Mouse (Mus musculus) layer of hippocampus, adult 8-10 months (tissue): ENCODE data around the gene Hecw2. TPM values are rescaled to one million over a fixed set of nuclear protein-coding genes. Genes with fewer than 3 reads are reported as not detected.

Experiments
- DNase-seq, 2 experiments: peaks; one replicate each; pipeline ENCODE4 v3.0.0; 2022; ENCODE audit warnings: low spot score in 2 of 2
- total RNA-seq, 4 experiments: library from RNA; stranded (reverse); gene quantifications; 2 replicates each; pipeline ENCODE4 v1.2.4; 2022

Gene Hecw2
- 10 to 100 TPM; 25.0 to 35.1 (median 26.9) TPM for total RNA-seq

DNA sequence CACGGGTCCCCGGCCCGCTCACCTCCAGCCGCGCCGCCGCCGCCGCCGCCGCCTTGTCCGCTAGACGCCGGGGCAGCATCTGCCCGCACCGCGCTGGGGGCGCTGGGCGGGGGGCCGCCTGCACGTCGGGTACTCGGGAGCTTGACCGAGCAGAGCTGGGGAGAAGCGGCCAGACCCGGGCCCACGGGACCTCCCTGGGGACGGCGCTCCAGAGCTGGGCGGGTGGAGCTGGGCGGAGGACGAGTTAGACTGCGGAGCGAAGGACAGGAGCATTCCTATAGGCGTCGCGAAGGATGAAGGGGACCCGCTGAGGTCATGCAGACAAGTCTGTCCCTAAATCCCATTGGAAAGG is at the start of gene Hecw2:
Gene Hecw2, minus strand, starts transcription at position 215 of the 352 bp plus-strand sequence.
- peak; percentile 35 to 44 for DNase-seq

DNA sequence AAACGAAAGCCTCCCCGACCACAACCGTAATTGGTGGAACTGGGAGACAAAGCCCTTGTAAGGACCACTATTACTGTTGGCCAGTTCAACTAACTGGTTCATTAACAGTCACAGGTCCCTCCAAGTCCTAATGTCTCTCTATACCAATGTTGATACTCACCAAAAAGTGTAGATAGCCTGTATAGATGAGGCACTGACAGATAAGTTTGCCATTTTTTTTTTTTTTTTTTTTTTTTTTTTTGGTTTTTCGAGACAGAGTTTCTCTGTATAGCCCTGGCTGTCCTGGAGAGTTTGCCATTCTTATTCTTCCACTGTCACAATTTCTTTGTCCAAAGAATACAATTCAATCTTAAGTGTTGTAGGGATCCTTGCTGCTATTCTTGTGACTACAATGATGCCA is 47.8 kb upstream of the Hecw2 start:
- DNase-seq: no peak

DNA sequence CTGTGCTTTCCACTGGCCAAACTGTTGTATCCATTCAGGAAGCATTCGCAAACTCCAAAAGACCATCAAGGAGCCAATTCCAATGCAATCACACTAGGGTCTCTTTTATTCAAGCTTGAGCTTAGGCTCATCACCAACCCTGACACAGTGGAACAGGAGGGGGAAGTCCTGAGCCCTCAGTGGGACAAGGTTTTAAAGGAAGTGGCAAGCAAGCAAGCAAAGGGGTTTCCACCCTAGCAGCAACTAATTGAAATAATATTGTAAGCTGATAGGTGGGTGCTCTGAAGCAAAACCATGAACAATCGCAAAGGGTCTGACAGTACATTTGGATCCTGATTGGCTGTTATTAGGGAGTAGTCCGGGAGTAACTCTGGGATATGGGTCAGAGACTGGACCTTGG is 25.3 kb upstream of the Hecw2 start:
- DNase-seq: no peak

DNA sequence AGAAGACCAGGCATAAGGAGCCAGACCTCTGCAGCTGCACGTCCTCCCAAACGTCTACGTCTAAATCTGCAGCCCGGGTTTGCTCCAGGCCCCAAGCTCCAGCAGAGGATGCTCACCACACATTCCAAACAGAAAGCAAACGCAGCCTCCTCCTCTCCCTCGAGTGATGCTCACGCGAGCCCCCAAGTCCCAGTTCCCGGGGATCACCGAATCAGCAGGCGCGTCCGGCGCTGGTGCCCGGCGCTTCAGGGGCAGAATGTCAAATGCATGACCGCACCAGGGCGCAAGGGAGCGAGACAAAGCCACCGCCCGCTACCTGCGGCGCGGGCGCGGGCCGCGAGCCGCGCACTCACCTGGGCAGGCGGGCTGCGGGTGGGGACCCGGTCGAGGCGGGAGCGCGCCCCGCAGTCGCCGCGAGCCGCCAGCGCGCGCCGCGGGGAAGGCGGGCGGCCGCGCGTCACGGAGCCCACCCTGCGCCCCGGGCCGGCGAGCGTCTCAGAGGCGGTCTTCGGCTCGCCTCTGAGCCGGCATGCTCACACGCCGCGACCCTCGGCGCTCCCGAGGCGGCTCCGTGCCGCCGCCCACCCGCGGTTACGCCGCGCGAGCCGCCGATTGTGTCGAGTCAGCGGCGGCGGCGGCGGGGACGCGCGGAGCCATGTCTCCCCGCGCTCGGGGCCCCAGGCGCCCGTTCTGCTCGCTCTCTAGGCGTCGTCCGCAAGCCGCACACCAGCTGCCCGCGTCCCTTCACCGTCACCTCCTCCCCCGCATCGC is 600 bp downstream of the Hecw2 start:
- DNase-seq: peak; percentile 58 to 72

DNA sequence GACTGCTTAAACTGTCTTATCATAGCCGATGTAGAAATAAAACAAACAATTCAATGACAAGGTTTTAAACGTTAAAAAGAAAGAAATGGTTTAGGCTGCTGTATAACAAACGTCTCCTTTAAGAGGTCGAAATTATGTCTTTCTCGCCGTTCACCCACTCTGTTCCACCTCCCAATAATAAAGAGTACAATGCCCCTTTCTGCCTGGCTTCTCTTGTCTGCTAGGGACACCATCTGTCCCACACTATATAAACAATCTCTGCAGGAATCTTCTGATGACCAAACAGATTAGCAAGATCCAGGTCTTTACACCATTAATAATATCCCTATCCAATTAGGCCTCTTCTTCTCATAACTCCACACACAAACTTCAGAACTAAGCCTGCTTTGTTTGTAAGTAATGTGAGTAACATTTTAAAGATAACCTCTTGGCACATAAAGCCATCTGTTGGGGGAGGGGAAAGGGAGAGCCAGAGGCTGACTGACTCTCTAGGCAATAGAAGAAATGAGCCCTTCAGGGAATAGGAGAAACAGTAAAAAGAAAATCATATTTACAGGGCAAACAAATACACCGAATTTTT is 1.7 kb downstream of the Hecw2 start:
- no peak for DNase-seq

DNA sequence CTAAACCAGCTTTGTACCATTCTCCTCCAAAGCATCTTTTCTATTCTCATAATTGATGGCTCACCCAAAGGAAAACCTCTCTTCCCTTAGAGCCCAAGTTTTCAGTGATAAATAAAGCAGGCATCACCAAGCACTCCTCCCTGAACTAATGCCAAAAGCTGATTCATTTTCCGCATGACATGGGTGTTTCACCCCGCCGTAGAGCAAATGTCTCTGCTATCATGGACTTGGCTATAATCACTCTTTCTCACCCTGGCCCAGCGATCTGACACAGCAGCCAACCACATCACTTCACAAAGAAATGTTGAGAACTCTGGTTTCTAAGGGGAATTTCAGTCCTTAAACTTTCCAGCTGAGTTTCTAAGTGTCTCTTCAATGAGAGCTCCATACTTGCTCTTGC is 7.4 kb downstream of the Hecw2 start:
- DNase-seq: no peak

DNA sequence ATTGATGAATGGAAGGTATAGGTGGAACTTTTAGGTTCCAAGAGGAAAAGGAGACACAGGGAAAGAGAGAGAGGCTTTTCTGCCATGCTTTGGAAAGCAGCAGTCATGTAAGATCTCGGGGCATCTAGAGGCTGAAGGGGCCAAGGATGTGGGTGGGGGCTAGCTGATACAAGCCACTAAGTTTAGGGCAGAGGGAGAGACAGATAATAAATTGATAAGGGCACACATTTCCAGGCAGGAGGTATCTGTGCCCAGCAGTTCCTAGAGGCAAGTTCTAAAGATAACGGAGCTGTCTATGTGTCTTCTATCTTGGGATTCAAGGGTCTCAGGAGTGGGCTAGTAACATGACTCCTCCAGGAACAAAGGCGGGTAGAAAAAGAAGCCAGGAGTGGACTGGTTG is 8.6 kb downstream of the Hecw2 start:
- no peak for DNase-seq

DNA sequence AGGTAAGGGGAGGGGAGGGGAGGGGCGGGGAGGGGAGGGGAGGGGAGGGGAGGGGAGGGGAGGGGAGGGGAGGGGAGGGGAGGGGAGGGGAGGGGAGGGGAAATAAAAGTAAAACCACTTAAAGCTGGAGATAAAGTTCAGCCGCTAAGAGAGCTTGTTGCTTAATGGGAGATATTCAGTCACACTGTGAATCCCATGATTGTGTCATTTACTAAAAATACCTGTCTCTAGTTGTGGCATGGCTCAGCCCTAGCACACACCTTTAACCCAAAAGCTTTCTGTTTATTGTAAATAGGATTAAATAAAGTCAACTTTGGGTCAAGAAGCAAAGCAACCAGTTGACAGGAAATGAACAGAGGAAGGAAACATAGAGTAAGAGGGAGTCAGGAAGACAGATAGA is 14.3 kb downstream of the Hecw2 start:
- DNase-seq: no peak

DNA sequence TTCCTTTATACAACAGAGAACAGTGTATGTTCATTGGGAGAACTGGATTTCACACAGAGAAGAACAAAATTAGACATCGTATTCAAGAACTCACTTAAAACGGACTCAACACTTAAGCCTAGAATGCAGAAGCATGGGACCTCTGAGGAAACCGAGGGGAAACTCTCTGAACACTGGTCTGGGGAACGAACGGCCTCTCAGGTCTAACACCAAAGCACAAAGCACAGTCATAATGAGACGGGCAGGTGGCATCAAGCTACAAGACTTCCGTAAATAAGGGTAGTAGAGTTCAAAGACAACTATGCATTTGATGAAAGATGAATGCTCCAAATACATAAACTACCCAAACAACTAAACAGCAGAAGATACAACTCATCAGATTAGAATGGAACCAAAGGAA is 15.8 kb downstream of the Hecw2 start:
- DNase-seq: no peak

DNA sequence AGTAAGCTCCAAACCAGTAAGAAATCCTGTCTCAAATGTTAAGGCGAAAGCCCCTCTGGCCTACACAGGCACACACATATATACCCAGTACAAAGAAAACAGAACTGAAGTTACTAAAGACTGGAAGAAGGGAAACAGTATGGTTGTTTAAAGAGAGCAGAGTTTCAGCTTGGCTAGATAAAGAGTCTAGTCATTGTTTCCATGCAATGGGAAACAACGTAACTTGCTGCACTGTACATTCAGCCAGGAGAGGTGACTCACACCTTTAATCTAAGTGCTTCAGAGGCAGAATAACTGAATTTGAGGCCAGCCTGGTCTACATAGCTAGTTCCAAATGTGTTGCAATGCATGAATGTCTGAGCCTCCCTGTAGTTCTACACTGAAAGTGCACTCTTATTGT is 18.4 kb downstream of the Hecw2 start:
- no peak for DNase-seq

DNA sequence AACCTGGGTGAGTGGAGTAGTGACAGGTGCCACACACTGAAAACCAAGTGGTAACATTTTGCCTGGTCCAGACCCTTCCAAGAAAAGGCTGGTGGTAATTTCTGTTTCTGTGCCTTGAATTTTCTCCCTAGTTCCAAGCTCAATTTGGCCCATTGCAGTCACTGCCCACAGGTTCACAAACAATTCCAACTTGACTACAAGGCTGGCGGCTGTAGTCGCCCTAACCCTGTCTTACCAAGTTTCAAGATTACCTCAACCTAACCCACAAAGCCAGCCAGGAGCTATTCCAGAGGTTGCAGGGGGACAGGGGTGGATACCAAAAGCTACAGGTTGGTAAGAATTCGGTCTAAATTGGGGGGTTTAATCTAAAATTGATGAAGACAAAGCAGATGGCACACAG is 27.0 kb downstream of the Hecw2 start:
- no peak for DNase-seq

DNA sequence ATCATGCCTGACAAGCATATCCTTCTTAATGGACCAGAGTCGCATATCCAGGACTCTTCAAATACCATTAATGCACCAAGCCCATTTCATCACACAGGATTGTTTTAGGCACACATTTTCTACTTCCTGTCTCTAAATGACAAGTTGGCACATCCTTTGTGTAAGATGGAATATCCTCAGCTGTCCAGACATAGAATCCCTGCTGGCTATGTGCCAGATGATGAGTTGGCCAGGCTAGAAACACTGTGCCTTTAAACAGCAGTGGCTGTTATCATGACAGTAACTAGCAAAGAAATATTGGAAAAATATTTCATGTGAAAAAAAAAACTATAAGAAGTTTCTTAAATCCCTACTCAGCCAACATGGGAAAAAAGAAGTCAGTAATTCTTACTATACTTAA is 35.4 kb downstream of the Hecw2 start:
- DNase-seq: no peak

DNA sequence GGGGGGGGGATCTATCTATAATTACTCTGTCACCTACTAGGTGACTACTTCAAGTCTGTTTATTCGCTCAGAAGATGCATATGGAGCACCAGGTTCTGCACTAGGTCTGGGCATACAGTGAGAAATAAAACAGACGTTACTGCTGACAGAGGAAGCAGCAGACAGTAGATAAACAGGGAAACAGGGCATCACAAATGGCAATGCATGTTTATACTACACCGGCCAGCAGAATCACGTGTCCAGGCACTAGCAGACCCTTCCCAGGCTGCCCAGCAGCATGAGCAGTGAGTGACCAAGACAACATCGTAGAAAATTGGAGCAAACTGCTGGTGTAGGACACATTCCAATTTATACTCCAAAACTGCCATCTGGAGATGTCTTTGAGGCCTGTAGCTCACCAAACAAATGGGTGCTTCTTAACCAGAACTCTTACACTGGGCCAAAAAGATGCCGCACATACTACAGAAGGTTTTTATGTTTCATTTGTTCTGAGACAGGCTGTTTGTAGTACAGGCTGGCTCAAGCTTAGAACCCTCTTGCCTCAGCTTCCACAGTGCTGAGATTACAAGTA is 41.7 kb downstream of the Hecw2 start:
- DNase-seq: peak in 1 of 2 experiments; percentile 11

DNA sequence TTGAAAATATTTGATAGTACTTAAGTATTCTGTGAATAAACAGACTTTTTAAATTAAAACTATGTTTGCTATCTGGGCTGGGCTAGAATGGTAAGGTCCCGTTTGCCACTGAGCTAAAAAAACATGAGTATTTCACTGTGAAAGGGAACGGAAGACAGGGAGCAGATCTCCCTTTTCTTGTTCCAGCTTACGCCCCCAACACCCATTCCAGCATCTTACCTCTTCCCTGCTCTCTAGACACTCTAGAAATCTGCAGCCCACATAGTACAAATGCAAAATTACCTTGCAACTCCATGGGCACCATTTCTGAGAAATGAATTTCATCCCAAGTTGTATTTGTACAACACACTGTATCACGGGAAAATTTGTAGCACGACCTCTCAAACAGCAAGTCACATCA is 49.9 kb downstream of the Hecw2 start:
- no peak for DNase-seq

DNA sequence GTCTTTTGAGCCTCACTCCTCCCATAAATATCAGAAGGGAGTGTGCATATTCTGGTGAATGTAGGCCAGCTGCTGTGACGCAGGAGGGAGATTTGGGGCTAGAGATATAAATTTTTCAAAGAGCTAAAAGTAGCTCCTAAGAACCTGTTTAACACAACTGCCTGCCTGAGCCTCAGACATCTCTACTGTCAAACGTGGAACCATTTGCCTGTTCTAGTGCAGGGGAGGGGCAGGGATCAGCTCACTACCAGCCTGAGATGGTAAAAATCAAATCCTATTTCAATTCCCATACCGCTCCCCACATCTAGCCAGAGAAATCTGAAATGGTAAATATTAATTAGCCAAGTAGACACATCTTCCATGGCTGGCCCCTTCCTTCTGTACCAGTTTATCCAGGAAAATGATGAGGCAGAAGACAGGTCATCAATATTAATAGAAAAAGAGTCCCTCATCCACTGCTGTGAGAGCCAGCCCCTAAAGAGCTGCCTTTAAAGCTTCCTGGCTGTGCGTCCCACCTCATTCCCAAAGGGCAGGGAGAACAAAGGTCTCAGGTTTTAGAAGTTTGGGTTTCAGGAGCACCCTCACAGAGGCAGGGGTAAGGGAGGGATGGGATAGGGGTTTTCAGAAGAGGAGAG is 61.0 kb downstream of the Hecw2 start:
- no peak for DNase-seq

DNA sequence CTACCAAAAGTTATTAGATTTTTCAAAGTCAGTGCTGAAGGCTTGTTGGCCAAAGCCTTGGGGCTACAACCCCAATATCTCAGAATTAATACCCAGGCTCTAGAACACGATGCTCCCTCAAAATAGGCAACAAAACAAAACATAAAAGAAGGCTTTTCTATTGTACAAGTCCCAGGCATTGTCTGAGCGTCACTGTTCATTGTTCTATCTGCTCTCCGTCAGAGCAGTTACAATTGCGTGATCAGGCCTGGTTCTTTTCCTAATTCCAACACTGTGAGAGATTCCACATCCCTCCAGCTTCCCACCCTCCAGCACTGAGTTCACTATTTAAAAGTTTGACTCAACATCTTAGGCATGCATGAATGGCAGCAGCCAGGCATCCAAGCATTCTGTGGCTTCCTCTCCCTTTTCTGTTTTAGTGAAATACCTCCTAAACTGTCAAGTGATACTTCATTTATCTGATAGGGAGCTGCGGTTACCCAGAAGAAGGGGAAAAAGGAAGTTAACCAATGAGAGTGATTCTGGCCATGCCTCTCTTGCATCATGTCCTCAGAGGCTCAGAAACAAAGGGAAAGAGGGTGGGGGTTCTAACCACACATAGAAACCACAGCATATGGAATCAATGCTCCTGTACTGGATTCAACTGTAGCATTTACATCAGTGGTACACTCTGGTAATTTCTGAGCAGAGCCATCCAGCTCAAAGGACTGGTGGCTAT is 66.1 kb downstream of the Hecw2 start:
- peak; percentile 22 to 31 for DNase-seq

DNA sequence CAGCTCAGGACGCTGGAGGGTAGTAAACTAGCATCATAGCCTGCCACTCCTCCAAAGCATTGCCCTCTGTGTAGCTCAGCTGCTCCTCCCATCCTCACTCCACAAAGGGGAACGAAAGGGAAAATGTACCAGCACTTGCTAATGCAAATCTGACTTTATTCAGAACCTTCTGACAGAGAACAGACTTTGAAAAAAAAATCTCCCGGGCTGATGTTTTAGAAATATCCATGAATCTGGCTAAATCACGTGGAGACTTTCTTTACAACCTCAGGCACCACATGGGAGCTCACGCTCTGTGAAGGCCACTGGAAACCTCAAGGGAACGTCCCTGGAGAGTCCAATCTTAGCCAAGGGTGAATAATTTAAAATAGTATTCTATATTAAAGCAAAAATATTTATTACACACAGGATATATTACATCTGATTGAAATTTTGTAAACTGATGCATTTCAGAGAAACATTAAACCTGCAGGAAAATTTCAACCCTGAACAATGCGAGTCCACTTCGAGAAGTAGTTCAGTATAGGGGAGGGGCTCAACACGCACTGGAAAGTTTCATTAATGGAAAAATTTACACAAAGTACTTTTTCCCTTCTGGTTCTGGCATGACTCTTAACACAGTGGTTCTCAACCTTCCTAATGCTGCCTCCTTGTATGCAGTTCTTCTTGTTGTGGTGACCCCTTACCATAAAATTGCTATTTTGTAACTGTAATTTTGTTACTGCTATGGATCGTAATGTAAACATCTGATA is 67.8 kb downstream of the Hecw2 start:
- DNase-seq: no peak

DNA sequence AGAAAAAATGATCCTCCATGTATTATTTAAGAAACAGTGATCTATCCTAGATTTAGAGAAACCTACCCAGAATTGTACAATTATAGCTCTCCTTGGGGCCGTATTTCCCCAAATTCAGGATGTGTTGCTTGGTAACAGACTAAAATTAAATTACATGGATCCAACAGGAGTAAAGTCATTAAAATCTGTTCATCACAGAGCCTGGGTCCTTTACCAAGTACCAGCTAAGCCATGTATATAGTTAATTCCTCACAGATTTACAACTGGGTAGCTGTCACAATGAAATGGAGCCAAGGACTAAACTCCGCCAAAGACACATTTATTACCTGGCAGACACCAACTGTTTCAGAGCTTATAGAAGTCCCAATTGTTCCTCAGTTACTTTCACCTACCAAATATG is 72.4 kb downstream of the Hecw2 start:
- DNase-seq: no peak

DNA sequence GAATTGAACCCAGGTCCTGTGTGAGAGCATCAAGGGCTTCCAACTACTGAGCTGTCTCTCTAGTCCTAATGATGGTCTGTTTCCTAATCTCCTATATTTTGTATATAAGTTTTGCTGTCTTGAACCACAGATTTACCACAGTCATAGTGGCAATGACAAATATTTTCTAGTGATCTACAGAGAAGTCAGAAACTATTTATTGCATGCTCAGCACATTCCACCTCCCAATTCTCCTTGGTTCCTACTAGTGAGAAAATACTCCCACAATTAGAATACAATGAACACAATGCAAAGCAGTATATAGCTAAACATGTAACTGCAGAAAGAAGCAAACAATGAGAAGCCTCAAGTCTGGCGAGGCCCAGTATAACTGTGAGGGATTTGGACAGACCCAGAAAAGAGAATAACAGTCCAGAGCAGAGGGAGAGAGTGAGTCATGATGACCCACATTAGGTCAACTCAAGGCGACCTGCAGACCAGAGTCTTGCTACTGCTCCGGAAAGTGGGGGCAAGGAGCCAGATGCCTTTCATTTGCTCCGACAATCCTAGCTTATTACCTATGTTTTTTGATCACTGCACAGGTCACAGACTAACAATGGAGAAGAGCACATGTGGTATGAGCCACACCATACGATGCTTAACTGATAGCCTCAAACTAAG is 73.8 kb downstream of the Hecw2 start:
- no peak for DNase-seq

DNA sequence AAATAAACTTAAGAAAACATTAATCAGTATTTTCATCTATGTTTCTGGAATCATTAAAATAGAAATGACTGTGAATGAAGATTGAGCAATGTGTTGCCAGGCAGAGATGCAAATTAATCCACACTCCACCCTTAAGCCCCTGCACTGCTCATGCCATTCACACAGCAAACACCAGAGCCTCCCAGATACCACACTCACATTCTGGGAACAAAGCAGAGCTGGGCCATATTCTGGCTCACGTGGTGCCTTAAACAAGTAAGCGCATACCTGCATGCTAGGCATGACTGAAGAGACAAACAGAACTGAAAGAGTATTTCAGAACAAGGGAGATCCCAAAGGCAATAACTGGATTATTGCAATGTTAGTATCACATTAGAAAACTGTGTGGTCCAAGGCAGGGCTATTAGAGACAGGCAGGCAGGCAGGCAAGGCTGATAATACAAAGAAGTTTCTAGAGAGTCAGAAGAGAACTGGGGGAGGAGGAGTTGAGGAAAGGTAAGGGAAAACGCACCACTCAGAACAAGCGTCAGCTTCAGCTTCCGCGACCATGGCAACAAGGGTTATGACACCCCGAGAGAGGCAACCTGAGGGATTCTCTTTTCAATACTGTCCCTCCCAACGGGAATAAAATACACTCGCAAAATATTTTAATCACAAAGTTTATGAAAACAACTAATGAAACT is 75.2 kb downstream of the Hecw2 start:
- DNase-seq: no peak
